Mouse (Mus musculus) frontal cortex, postnatal 25 days (tissue): ENCODE results near the gene Strn4.

Experiments used
- DNase-seq, 2 experiments: peaks; one replicate each; pipeline ENCODE4 v3.0.0; 2022; ENCODE audit warnings: low spot score in 2 of 2

The Strn4 gene

DNA sequence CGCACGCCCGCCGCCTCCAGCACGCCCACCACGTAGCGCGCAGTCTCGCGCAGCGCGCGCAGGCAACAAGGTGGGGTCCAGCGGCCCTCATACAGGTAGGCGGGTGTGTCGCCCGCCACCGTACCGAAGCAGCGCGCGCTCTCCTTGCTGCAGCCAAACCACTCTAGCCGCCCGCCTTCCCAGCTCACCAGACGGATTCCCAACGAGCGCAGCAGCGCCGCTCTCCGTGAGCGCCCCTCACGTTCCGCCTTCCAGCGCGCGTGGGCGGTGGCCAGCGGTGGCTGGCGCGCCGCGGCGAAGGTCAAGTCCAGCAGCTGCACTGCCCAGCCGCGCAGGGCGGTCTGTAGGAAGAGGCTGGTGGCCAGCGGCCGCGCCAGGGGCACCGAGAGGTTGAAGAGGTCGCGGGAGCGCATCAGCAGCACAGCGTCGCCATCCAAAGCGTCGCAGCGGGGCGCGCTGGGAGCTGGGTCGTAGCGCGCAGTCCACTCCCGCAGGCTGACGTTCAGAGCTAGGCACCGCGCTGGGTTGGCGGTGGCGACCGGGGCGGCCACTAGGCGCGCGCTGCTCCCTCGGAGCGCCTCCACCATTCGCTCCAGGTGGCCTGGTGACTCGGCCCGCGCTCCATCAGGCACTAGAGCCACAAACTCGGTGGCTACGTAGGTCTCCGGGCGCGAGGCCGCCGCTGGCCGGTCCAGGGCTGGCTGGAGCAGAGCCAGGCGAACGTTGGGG, 4.6 kb upstream of the Strn4 start:
- peak in 1 of 2 experiments; percentile 52 for DNase-seq

DNA sequence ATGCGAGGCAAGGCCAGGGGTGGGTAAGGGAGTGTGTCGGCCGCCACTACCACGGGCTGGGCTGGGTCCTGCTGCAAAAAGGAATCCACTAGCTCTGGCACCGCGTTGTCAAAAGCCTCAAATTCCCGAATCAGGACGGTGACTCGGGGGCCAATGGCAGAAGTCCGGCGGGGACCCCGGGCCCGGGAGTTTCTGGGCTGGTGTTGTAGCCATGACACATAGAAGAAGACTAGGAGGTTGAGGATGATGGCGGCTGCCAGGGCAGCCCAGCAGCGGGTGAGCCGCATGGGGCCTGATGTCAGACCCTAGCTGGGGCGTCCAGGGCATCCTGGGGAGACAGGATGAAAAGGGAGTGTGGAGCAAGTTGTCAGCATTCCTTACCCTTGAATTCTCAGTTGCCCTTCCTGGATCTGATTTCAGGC, 4.0 kb upstream of the Strn4 start:
- DNase-seq, result no peak

DNA sequence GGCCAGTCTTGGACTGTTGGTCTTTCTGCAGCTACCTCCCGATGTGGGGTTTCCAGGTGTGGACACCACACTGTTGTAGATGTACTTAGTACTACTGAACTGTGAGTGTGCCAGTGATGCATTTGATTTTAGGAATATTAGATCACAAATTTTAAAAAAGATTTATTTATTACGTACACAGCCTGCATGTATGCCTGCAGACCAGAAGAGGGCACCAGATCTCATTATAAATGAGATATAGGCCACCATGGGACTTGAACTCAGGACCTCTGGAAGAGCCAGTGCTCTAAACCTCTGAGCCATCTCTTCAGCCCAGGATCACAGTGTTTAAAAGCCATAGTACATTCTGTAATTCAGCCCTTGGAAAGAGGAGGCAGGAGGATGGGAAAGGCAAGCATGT, 3.2 kb upstream of the Strn4 start:
- DNase-seq, result no peak

DNA sequence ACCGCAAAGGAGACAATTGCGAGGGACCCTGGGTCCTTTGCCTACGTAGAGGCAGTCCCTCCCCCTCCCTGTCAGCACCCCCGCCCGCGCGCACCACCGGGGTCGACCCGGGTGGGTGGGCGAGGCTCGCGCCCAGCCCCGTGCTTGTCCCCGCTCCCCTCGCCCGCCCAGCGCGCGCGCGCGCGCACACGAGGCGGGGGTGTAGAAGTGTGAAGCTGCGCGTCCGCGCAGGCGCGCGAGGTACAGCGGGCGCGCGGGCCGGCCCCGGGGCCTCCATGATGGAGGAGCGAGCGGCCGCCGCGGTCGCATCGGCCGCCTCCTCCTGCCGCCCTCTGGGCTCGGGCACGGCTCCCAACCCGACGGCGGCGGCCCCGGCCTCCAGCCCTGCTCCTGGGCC, 387 bp downstream of the Strn4 start:
- peak; percentile 51 to 58 for DNase-seq

DNA sequence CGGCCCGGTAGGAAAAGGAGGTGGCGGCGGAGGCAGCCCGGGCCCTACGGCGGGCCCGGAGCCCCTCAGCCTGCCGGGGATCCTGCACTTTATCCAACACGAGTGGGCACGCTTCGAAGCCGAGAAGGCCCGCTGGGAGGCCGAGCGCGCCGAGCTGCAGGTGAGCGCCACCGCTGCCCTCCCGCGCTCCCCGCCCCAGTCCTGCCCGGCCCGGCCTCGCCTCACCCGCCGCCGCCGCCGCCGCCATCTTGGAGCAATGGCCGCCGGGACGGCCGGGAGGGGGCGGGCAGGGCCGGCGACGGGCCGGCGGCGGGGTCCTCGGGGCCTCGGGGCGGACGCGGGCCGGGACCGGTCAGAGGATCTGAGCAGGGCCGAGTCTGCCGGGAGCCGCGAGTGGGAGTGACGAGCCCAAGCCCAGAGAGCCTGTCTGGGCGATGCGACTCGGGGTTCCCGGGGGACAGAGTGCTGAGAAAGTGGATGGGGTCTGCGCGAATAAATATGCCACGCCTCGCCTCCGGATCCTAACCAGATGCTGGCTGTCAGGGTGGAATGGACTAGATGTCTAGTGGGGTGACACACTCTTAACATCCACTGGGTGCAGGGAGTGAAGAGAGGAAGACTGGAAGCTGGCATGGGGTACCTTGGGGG, 910 bp downstream of the Strn4 start, which contains the start of gene Fkrp:
Fkrp (minus strand) TSS at position 258 of the 648 bp plus-strand sequence.
- DNase-seq, result no peak

DNA sequence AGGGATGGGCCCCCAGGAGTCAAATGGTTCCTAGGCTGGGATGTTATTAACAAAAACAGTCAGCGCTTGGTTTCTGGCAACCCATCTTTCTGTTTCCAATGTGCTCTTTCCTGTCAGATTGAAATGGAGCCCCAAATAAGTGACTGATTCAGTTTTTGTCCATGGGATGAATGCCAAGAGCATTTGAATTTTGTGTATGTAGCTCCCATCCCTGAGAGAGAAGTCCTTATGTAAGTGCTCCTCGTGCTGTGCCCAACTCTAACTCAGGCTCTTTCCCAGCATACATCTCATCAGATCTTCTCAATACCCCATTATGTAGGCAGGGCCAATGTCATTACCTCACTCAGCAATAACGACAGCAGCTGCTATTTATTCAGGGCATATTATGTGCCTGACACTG, 2.0 kb downstream of the Strn4 start:
- DNase-seq, result no peak

DNA sequence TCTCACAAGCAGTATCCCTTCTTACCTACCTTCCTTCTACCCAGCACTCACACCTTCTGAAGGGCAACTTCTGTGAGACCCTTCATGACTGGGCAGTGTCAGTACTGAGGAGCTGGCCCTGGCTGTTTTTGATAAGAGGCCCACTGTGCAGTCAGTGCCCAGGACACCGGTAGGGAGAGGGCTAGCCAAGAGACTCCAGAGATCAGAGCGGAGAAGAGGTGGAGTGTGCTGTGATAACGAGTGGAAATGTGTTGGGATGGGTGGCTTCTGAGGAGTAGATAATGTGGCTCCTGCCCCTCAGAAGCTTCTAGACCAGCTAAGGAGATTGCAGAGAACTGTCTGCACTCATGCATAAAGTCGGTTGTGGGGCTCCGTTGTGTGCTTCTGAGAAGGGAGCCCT, 4.1 kb downstream of the Strn4 start:
- no peak for DNase-seq

DNA sequence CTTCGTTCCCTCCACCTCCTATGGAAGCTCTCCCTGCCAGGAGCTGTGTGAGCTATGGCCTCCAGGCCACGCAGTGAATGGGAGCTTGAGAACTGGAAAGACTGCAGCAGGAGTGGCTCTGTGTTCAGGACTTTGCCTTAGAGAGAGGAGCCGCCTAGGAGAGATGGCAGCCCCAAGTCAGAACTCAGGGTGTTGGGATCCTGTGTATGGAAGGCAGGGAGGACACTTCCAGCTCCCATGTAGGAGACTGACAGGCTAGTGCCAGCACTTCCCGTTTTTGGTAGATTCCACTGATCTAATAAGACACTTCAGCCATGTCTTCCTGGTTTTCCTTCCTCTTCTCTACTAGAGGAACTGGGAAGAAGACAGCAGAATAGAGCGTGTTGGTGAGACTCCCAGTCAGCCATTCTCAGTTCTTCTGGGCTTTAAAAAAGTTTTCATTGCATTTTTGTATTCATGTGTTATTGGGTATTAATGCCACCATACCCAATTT, 4.6 kb downstream of the Strn4 start:
- DNase-seq, result no peak

DNA sequence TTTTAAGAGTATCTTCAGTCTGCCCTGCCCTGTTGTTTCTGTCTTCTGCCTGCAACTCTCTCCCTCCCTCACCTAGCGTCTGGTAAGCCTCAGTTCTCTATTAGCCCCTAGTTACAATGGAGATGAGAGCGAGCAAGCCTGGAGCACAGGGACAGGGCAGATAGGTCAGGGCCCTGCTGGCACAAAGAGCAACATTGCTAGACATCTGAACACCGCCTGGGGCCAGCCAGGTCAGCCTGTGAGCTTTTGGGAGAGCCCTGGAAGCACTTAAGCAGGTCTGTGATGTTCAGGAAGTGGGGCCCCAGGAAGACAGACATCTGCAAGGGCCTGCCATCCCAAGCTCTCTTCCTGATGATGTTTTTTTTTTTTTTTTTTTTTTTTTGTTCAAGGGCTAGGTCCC, 5.4 kb downstream of the Strn4 start:
- no peak for DNase-seq

DNA sequence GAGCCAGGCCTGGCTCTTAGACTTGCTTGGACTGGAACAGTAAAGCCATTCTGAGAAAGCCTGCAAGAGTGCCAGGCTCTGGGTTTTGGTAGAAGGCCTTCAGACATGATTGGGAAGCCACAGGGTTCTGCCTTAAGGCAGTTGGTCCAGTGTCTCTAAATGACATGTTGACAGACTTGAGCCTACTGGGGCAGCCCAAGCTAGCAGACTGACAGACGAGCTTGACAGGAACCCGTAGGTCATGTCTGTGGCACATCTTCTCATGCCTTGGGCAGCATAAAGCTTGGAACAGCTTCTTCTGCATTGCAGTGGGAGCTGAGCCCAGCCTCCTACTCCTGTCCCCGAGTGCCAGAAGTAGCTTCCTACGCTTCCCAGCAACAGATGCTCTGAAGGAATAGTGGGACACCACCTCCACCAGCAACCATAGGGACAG, 6.0 kb downstream of the Strn4 start:
- peak in 1 of 2 experiments; percentile 63 for DNase-seq

DNA sequence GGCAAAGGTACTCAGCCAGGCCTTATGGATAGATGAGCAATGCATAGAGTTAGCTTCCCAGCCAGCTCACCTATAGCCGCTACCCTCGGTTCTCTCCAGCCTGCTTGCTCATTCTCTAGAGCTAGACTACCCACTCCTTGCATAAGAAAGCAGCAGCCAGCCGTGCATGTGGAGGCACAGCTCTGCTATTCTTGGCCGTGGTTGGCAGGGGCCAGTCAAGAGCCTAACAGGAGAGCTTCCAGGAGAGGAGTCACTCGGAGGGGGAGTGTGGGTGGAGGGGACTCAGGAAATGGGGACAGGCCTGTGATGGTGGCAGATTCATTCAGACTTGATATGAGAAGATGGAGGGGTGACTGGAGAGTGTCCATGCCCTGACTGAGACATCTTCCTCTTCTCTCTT, 8.0 kb downstream of the Strn4 start:
- peak in 1 of 2 experiments; percentile 62 for DNase-seq

DNA sequence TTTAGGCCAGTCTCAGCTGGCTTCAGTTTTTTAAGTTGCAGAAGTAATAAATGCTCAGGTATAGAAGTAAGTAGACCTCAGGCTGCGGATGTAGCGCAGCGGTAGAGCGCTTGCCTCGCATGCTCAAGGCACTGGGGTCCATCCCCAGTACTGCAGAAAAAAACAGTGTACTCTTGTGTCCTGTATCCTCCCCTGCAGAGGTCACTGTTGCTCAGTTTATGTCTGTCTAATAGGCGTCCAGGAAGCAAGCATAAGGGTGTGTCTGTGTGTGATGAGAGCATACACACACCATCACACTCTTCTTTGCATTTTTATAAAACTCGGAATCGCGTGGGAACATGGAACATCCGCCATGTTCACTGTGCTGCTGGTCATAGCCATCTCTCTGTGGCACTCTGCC, 10.1 kb downstream of the Strn4 start:
- no peak for DNase-seq

DNA sequence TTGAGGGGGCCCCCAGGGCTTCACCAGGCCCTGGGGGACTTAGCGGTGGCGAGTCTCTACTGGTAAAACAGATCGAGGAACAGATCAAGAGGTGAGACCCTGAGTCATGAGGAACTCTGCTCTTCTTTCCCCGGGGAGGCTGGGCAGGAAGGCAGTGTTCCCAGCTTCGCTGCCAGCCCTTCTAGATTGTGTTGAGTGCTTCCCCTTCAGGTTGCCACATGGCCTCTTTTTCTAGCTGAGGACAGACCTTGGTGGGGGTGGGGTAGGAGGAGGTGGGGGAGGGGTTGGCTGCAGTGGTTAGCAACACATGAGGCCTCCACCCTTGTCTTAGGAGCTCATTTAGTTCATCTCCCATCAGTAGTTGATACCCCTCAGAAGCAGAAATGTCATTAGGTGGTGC, 10.9 kb downstream of the Strn4 start:
- DNase-seq, result no peak

DNA sequence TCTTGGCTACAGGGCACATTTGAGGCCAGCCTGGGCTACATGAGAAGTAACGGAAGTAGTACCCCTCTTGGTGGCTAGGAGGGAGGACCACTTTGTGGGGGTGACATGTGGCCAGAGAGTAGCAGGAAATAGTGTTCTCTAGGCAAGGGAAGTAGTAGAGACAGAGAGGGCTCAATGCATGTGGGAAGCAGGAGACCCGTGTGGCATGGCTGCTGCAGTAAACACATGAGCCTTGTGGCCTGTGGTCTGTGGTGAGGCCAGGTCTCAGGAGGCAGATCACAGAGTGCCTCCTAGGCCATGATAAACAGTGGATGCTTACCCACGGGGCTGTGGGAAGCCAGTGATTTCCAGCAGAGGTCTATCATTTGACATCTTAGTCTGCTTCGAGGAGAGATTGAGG, 11.6 kb downstream of the Strn4 start:
- no peak for DNase-seq

DNA sequence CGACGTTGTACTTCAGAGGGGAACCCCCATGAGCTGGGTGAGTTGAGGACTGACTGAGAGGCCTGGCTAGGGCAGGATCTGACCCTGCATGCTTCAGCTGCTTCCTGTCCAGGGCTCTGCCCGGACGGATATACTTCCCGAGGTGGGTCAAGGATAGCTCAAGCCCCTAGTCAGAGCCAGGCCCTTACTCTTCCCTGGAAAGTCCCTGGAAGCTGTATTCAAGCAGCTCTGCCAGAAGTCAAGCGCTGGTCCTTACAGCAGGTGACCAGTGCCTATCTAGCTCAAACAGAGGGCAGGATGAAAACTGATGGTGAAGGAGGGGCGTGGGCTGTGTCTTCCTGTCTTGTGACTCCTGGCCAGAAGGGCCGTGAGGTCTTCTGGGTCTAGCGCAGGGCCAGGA, 14.8 kb downstream of the Strn4 start:
- no peak for DNase-seq

DNA sequence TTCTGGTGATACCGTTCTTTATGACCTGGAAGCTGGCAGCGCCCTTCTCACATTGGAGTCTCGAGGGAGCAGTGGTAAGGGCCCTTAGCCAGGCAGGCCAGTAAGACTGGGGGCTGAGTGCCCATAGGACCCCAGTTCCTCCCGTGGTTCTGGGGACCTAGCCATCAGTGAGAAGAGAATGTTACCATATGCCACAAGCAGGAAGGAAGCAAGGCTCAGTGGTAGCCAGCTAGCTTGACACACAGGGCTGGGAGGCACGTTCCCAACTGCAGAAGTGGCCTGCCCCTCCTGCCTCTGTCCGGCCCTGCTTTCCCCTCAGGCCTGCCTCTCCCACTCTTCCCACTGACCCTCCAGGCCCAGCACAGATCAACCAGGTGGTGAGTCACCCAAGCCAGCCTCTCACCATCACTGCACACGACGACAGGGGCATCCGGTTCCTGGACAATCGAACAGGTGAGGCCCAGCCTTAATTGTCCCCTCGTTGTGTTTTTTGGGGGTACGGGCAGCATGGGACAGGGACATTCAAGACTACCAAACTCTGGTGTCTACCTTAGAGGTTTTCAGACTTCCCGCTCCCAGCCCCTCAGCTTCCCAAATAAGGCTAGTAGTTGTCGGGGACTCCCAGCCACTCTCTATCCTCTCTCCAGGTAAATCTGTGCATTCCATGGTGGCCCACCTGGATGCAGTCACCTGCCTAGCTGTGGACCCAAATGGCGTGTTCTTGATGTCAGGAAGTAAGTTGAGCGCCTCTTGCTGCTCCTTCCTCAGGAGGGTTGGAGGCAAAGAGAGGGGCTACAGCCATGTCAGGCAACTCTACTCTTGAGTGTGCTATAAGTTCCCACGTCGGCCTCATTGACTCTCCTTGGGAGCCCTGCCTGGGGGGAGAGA, 22.5 kb downstream of the Strn4 start:
- DNase-seq, result no peak

DNA sequence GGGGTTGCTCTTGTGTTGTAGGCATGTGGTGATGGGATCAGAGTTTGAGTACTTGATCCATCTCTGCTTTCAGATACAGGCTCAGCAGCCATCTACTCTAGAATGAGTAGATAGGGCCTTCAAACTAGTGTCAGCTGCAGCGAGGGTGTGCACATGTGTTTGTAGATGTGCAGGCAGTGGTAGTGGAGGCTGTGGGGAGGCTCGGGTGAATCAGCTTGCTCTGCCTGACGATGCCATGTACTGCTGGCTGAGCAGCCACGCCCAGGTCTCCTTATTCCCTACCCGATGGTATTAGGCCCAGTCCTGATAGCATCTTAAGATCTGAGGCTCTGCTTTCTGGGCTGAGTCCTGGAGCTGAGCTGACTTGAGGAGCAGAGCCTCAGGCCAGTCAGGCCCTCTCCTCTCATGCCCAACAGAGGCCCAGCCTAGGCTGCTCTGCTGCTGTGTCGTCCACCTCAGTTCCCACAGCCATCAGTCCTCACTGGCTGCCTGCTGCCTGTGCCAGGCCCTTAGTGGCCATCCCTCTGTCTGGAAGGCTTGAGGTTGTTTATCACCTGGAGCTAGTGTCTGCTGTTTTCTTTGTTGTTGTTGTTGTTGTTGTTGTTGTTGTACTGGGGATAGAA, 23.2 kb downstream of the Strn4 start:
- no peak for DNase-seq

DNA sequence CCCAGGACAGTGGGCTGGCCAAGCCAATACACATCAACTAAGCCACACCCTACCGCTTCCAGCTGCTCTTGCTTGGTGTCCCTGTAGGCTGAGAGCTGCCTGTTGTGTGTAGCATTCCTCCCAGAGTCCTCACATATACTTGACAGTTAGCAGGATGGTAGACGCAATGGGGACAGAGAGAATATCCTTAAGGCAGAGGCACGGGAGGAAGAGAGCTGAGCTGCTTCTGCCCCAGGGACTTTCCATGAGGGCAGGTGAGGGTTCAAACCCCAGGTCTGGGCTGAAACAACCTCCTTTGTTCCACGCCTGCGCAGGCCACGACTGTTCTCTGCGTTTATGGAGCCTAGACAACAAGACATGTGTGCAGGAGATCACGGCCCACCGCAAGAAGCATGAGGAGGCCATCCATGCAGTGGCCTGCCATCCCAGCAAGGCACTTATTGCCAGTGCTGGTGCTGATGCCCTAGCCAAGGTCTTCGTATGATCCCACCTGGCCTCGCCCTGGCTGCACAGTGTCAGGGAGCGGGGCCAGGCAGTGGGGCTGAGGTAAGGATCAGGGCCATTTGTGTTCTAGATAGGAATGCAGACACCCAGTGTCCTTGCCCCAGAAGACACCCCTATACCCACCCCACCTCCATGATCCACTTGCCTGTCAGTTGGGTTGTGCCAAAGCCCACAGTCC, 23.9 kb downstream of the Strn4 start:
- DNase-seq, result no peak

DNA sequence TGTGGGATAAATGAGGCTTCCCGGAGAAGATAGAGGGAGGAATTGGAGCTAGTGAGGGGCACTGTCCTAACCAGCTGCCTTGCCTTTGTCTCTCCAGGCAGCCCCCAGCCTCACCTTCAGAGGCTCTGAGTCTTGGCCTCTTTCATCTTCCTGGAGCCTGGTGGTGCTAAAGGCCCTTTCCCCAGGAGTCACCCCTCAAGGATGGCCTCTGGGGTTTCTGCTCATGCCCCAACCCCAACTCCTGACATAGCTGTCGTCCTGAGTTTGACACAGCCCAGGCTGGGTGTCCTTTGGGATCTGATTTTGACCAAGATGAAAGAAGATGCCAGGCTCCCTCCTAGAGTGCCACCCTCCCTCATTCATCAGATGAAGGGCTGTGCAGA, 24.4 kb downstream of the Strn4 start:
- no peak for DNase-seq

DNA sequence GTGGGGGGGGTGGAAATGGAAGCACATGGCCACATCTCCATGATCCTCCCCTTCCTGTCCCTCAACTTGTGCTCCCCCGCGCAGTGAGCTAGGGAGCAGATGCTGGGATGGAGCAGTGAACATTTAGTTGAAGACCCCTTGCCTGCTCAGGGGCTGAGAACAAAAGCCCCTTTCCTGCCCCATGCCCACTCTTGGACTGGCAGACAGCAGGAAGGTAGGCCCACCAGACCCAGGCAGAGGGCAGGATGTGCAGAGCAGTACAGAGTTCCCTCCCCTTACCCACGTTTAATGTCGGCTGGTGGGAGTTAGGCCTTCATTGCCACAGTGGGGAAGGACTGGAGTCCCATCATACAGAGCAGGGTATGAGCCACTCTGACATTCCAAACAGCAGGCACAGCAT, 25.4 kb downstream of the Strn4 start:
- no peak for DNase-seq
